Mouse (Mus musculus) gonadal fat pad, adult 2 months (tissue): ENCODE data around the gene Rassf9. TPM values are rescaled to one million over a fixed set of nuclear protein-coding genes. Genes with fewer than 3 reads are reported as not detected.

Source experiments
- DNase-seq: peaks from one replicate; pipeline ENCODE4 v3.0.0-alpha.2; 2012; ENCODE audit warnings: low read depth
- polyA plus RNA-seq: library from polyadenylated mRNA; depleted of rRNA; stranded (reverse); fragments of >200 nt; gene quantifications from 2 replicates; pipeline ENCODE4 v1.2.3, GENCODE M21; 2012; rRNA removed

Gene Rassf9
- 0.74 and 0.76 TPM in 2 replicates for polyA plus RNA-seq

GRCm38 (mm10) chr10:102511807-102512461 lies at the start of gene Rassf9:
Gene Rassf9 (plus strand): TSS chr10:102512222.
- no peak for DNase-seq

GRCm38 (mm10) chr10:102469412-102469811 lies 42.6 kb upstream of the Rassf9 start:
- DNase-seq, result no peak

- DNase-seq, result no peak
Observed at GRCm38 (mm10) chr10:102490386-102490785, 21.6 kb upstream of the Rassf9 start, which contains the start of gene Nts. Gene Nts (minus strand): TSS chr10:102490486.

- no peak for DNase-seq
Observed at GRCm38 (mm10) chr10:102491792-102492191, 20.2 kb upstream of the Rassf9 start.

- DNase-seq, result no peak
Observed at GRCm38 (mm10) chr10:102498754-102499153, 13.3 kb upstream of the Rassf9 start.

- no peak for DNase-seq
Observed at GRCm38 (mm10) chr10:102507386-102507785, 4.6 kb upstream of the Rassf9 start.

GRCm38 (mm10) chr10:102511461-102511806 lies 588 bp upstream of the Rassf9 start:
- no peak for DNase-seq

GRCm38 (mm10) chr10:102514159-102514558 lies 2.1 kb downstream of the Rassf9 start:
- no peak for DNase-seq

GRCm38 (mm10) chr10:102527901-102528300 lies 15.9 kb downstream of the Rassf9 start:
- no peak for DNase-seq

- no peak for DNase-seq
Observed at GRCm38 (mm10) chr10:102553941-102554340, 41.9 kb downstream of the Rassf9 start.

- DNase-seq, result no peak
Observed at GRCm38 (mm10) chr10:102562488-102562887, 50.5 kb downstream of the Rassf9 start.

- DNase-seq, result no peak
Observed at GRCm38 (mm10) chr10:102577970-102578369, 65.9 kb downstream of the Rassf9 start.

- DNase-seq, result no peak
Observed at GRCm38 (mm10) chr10:102594306-102594705, 82.3 kb downstream of the Rassf9 start.

Other genes with a start within 250 kb of the Rassf9 start
- gene Nts, start 21.7 kb upstream of the Rassf9 start, polyA plus RNA-seq, result 0.11 TPM in 1 of 2 replicates, not detected in the other